Mouse (Mus musculus): Measurements from ENCODE around the gene Zfp213. TPM values are rescaled to one million over a fixed set of nuclear protein-coding genes. Genes with fewer than 3 reads are reported as not detected.
A peak's percentile ranks its signal among the peaks of the same experiment; 100 is the strongest.

The Zfp213 gene
- polyA plus RNA-seq, 1 experiment: not detected

DNA sequence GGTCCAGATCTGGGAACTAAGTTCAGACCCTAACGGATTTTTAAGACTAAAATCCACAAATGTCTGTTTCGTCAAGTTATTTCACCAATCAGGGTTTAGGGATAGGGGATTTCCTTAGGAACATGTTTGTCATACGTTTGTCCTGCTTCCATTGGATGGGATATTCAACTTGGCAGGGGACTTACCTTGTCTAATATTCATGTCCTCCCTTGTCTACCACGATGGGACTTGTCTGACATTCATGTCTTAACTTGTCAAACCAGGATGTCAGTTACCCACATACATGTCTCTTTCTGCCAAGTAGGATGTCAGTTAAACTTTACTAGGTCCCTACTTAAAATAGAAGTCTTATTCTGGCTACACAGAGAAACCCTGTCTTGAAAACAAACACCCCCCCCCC lies 20.1 kb downstream of the Zfp213 start:
- 77% methylated on average over 4 of the region's 4 CpGs for WGBS
- Histone ChIP-seq H3K4me3 (ENCODE audit: insufficient read depth, low read depth, low read length) (no peak overlapping the region), H3K4me1 (ENCODE audit: control insufficient read depth, insufficient read depth, low read length) (no peaks in the 10 kb centered on the region; the same call in 1 of the 2 replicates), H3K27ac (ENCODE audit: insufficient read depth, low read depth, low read length) (no peak overlapping the region)
- no peak for TF ChIP-seq POLR2A (IDR thresholded peaks at IDR 0.05; ENCODE audit: insufficient read depth, low read depth, low read length)

DNA sequence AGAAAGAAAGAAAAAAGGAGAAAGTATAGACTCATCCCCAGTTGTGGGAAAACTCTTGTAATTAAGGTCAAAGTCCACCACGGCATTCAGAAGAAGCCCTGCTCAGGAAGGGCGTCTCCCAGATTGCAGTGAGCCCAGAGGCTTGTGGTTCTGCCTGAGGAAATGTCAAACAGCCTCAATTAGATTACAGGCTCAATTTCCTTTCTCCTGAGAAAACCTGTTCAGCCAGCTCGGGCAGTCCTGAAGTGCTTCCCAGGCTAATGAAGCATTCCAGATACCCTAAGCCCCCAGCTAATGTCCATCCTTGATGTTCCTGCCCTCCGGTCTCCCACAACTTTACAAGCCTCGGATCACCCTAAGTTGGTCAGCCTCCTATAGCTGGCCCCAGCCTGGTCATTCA lies 20.7 kb downstream of the Zfp213 start:
- TF ChIP-seq POLR2A (IDR thresholded peaks at IDR 0.05; ENCODE audit: insufficient read depth, low read depth, low read length) (no peak), CTCF (IDR thresholded peaks at IDR 0.05; ENCODE audit: insufficient read depth, low read depth, low read length) (no peak)
- Histone ChIP-seq H3K4me1 (ENCODE audit: control insufficient read depth, insufficient read depth, low read length) (peaks cover under 1% of the 10 kb centered on the region; the same call in 1 of the 2 replicates), H3K27ac (ENCODE audit: insufficient read depth, low read depth, low read length) (no peak overlapping the region), H3K4me3 (ENCODE audit: insufficient read depth, low read depth, low read length) (no peak overlapping the region)
- 61% methylated on average over 5 of the region's 5 CpGs for WGBS

DNA sequence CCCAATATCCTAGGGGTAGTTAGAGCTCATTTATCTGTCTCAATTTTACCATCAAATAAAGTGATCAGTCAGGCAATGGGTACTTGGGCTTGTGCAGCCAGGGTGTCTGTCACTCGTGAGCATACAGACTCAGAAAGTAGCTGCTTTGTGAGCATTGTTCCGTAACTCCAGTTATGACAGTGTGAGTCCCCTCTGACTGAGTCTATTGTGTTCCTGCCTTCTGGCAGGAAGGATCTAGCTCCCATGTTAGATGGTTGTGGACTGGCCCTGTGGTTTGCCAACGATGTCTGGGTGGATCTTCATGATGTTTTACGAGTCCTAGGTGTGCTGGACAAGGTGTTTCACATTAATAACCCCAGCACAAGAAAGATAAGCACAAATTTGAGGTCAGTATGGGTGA lies 21.2 kb downstream of the Zfp213 start:
- no peak for TF ChIP-seq POLR2A (IDR thresholded peaks at IDR 0.05; ENCODE audit: insufficient read depth, low read depth, low read length)
- no peak for TF ChIP-seq CTCF (IDR thresholded peaks at IDR 0.05; ENCODE audit: insufficient read depth, low read depth, low read length)
- 60% methylated on average over 4 of the region's 4 CpGs for WGBS
- peaks cover 5% of the 10 kb centered on the region for H3K4me1 ChIP-seq (ENCODE audit: control insufficient read depth, insufficient read depth, low read length)
- H3K4me3 ChIP-seq (ENCODE audit: insufficient read depth, low read depth, low read length): no peak overlapping the region
- no peak overlapping the region for H3K27ac ChIP-seq (ENCODE audit: insufficient read depth, low read depth, low read length)

- Histone ChIP-seq H3K27ac (ENCODE audit: insufficient read depth, low read depth, low read length) (no peak overlapping the region), H3K4me1 (ENCODE audit: control insufficient read depth, insufficient read depth, low read length) (peaks cover 9% of the 10 kb centered on the region), H3K4me3 (ENCODE audit: insufficient read depth, low read depth, low read length) (no peak overlapping the region)
- 28% methylated on average over 12 of the region's 12 CpGs for WGBS
- TF ChIP-seq CTCF (IDR thresholded peaks at IDR 0.05; ENCODE audit: insufficient read depth, low read depth, low read length) (no peak), POLR2A (IDR thresholded peaks at IDR 0.05; ENCODE audit: insufficient read depth, low read depth, low read length) (no peak)
Observed at GRCm38 (mm10) chr17:23542004-23542720, 21.9 kb downstream of the Zfp213 start.

GRCm38 (mm10) chr17:23540605-23541475 lies 23.2 kb downstream of the Zfp213 start:
- no peak overlapping the region for H3K4me3 ChIP-seq (ENCODE audit: insufficient read depth, low read depth, low read length)
- H3K27ac ChIP-seq (ENCODE audit: insufficient read depth, low read depth, low read length): no peak overlapping the region
- H3K4me1 ChIP-seq (ENCODE audit: control insufficient read depth, insufficient read depth, low read length): peaks cover 9% of the 10 kb centered on the region
- WGBS: 38% methylated on average over 31 of the region's 31 CpGs
- TF ChIP-seq POLR2A (IDR thresholded peaks at IDR 0.05; ENCODE audit: insufficient read depth, low read depth, low read length): no peak
- no peak for TF ChIP-seq CTCF (IDR thresholded peaks at IDR 0.05; ENCODE audit: insufficient read depth, low read depth, low read length)

- WGBS: 49% methylated on average over 3 of the region's 3 CpGs
Observed at GRCm38 (mm10) chr17:23540106-23540505, 23.9 kb downstream of the Zfp213 start.

GRCm38 (mm10) chr17:23539608-23540007 lies 24.4 kb downstream of the Zfp213 start:
- TF ChIP-seq POLR2A (IDR thresholded peaks at IDR 0.05; ENCODE audit: insufficient read depth, low read depth, low read length) (no peak), CTCF (IDR thresholded peaks at IDR 0.05; ENCODE audit: insufficient read depth, low read depth, low read length) (no peak)
- peaks cover 12% of the 10 kb centered on the region for H3K4me1 ChIP-seq (ENCODE audit: control insufficient read depth, insufficient read depth, low read length)
- H3K27ac ChIP-seq (ENCODE audit: insufficient read depth, low read depth, low read length): no peak overlapping the region
- WGBS: 91% methylated on average over 5 of the region's 5 CpGs
- no peak overlapping the region for H3K4me3 ChIP-seq (ENCODE audit: insufficient read depth, low read depth, low read length)

More at GRCm38 (mm10) chr17:23540106-23540505, 23.9 kb downstream of the Zfp213 start:
- TF ChIP-seq CTCF (IDR thresholded peaks at IDR 0.05; ENCODE audit: insufficient read depth, low read depth, low read length) (no peak), POLR2A (IDR thresholded peaks at IDR 0.05; ENCODE audit: insufficient read depth, low read depth, low read length) (no peak)
- peaks cover 10% of the 10 kb centered on the region for H3K4me1 ChIP-seq (ENCODE audit: control insufficient read depth, insufficient read depth, low read length)
- H3K27ac ChIP-seq (ENCODE audit: insufficient read depth, low read depth, low read length): no peak overlapping the region
- no peak overlapping the region for H3K4me3 ChIP-seq (ENCODE audit: insufficient read depth, low read depth, low read length)

GRCm38 (mm10) chr17:23538299-23539015 lies 25.6 kb downstream of the Zfp213 start:
- TF ChIP-seq CTCF (IDR thresholded peaks at IDR 0.05; ENCODE audit: insufficient read depth, low read depth, low read length) (no peak), POLR2A (IDR thresholded peaks at IDR 0.05; ENCODE audit: insufficient read depth, low read depth, low read length) (no peak)
- Histone ChIP-seq H3K4me3 (ENCODE audit: insufficient read depth, low read depth, low read length) (peak overlapping the region; percentile 7; the same call in 1 of the 2 replicates), H3K27ac (ENCODE audit: insufficient read depth, low read depth, low read length) (no peak overlapping the region), H3K4me1 (ENCODE audit: control insufficient read depth, insufficient read depth, low read length) (peaks cover 12% of the 10 kb centered on the region)
- 12% methylated on average over 21 of the region's 21 CpGs for WGBS

All from olfactory bulb, adult 2 months (tissue).